Mouse (Mus musculus): Measurements from ENCODE around the gene Kansl1.

DNA sequence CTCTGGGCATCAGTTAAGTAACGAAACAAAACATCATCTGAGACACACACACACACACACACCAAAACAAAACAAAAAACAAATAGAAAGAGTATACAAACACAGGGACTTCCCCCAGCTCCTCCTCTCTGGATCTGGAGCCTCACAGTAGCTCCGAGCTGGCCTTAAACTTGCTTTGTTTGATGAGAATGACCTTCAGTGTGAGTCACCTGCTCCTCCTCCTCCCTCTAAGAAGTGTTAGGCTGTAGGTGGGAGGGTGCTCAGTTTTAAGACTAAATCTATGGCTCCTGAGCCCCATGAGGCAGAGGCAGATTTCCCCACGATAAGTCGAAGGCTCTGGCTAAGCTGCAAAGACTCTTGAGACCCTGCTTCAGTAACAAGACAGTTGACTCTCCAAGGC, 43.8 kb upstream of the Kansl1 start:
- TF ChIP-seq CTCF (IDR thresholded peaks at IDR 0.05; ENCODE audit: borderline replicate concordance, extremely low read depth, insufficient read depth, insufficient read length), result no peak
- no peak for TF ChIP-seq POLR2A (IDR thresholded peaks at IDR 0.05; ENCODE audit: borderline replicate concordance, extremely low read depth, insufficient read depth, insufficient read length, poor library complexity, severe bottlenecking)

All from brain, embryonic 14.5 days (tissue).